Mouse (Mus musculus): ENCODE measurements around the gene Unc93b1. TPM values are rescaled to one million over a fixed set of nuclear protein-coding genes. Genes with fewer than 3 reads are reported as not detected.

Gene Unc93b1
- polyA plus RNA-seq, 1 experiment from 2014 or later = 18.3 TPM

GRCm38 (mm10) chr19:3988750-3989149 is 53.8 kb downstream of the Unc93b1 start:
- H3K27me3 ChIP-seq = 0 out of 2 replicates have a peak, but pooled peaks cover 4% of the 10 kb centered on the region
- 73% methylated on average over 4 of the region's 4 CpGs for WGBS (ENCODE audit: insufficient replicate concordance)
- no peak overlapping the region for H3K27ac ChIP-seq
- peaks cover 36% of the 10 kb centered on the region for H3K4me1 ChIP-seq (replicated peaks)
- peaks cover 4% of the 10 kb centered on the region; the same call in 1 of the 2 replicates for H3K36me3 ChIP-seq
- no peak overlapping the region for H3K4me3 ChIP-seq (replicated peaks)
- no peak overlapping the region for H3K9ac ChIP-seq
- H3K9me3 ChIP-seq (replicated peaks) = no peaks in the 10 kb centered on the region
- DNase-seq (no peak), ATAC-seq (ENCODE audit: low read depth) (no peak)
- no peak overlapping the region for H3K4me2 ChIP-seq

GRCm38 (mm10) chr19:3990804-3991203 is 55.8 kb downstream of the Unc93b1 start:
- H3K4me1 ChIP-seq (replicated peaks) = peaks cover 24% of the 10 kb centered on the region
- no peak for ATAC-seq (ENCODE audit: low read depth)
- no peak overlapping the region for H3K27ac ChIP-seq
- H3K9ac ChIP-seq = no peak overlapping the region
- H3K4me2 ChIP-seq = no peak overlapping the region
- H3K9me3 ChIP-seq (replicated peaks) = no peaks in the 10 kb centered on the region
- DNase-seq = no peak
- 66% methylated on average over 6 of the region's 6 CpGs for WGBS (ENCODE audit: insufficient replicate concordance)
- H3K36me3 ChIP-seq = peaks cover 4% of the 10 kb centered on the region; the same call in 1 of the 2 replicates
- H3K4me3 ChIP-seq (replicated peaks) = no peak overlapping the region
- H3K27me3 ChIP-seq = 0 out of 2 replicates have a peak, but pooled peaks cover 4% of the 10 kb centered on the region

- 0 out of 2 replicates have a peak, but pooled peaks cover 4% of the 10 kb centered on the region for H3K27me3 ChIP-seq
- no peak overlapping the region for H3K9ac ChIP-seq
- no peaks in the 10 kb centered on the region for H3K9me3 ChIP-seq (replicated peaks)
- H3K27ac ChIP-seq = no peak overlapping the region
- WGBS (ENCODE audit: insufficient replicate concordance) = 83% methylated on average over 3 of the region's 3 CpGs
- DNase-seq (no peak), ATAC-seq (ENCODE audit: low read depth) (no peak)
- H3K36me3 ChIP-seq = peaks cover 4% of the 10 kb centered on the region; the same call in 1 of the 2 replicates
- H3K4me2 ChIP-seq = no peak overlapping the region
- no peak overlapping the region for H3K4me3 ChIP-seq (replicated peaks)
- peaks cover 16% of the 10 kb centered on the region for H3K4me1 ChIP-seq (replicated peaks)
Measured at GRCm38 (mm10) chr19:3991562-3991961, 56.6 kb downstream of the Unc93b1 start.

GRCm38 (mm10) chr19:3991966-3992365 is 57.0 kb downstream of the Unc93b1 start:
- no peak overlapping the region for H3K4me3 ChIP-seq (replicated peaks)
- no peaks in the 10 kb centered on the region for H3K9me3 ChIP-seq (replicated peaks)
- H3K27me3 ChIP-seq = 0 out of 2 replicates have a peak, but pooled peaks cover 4% of the 10 kb centered on the region
- peaks cover 4% of the 10 kb centered on the region; the same call in 1 of the 2 replicates for H3K36me3 ChIP-seq
- H3K4me1 ChIP-seq (replicated peaks) = peaks cover 14% of the 10 kb centered on the region
- 67% methylated on average over 3 of the region's 3 CpGs for WGBS (ENCODE audit: insufficient replicate concordance)
- ATAC-seq (ENCODE audit: low read depth) (no peak), DNase-seq (no peak)
- H3K9ac ChIP-seq = no peak overlapping the region
- no peak overlapping the region for H3K4me2 ChIP-seq
- no peak overlapping the region for H3K27ac ChIP-seq

- H3K36me3 ChIP-seq = peaks cover 4% of the 10 kb centered on the region; the same call in 1 of the 2 replicates
- H3K4me3 ChIP-seq (replicated peaks) = no peak within 1 kb of the TSS
- no peak within 1 kb of the TSS for H3K4me2 ChIP-seq
- WGBS (ENCODE audit: insufficient replicate concordance) = 45% methylated on average over 5 of the region's 5 CpGs
- peaks cover 10% of the 10 kb centered on the region; the same call in 1 of the 2 replicates for H3K4me1 ChIP-seq (replicated peaks)
- ATAC-seq (ENCODE audit: low read depth) (no peak), DNase-seq (no peak)
- no peaks in the 10 kb centered on the region for H3K9me3 ChIP-seq (replicated peaks)
- H3K9ac ChIP-seq = no peak within 1 kb of the TSS
- H3K27ac ChIP-seq = no peak within 1 kb of the TSS
- 0 out of 2 replicates have a peak, but pooled peaks cover 4% of the 10 kb centered on the region for H3K27me3 ChIP-seq
Measured at GRCm38 (mm10) chr19:3992416-3992815, 57.4 kb downstream of the Unc93b1 start, which contains the start of gene Tbx10. Gene Tbx10, plus strand, starts transcription at chr19:3992752.

GRCm38 (mm10) chr19:3994932-3995331 is 59.9 kb downstream of the Unc93b1 start:
- Histone ChIP-seq H3K9ac (no peak overlapping the region), H3K9me3 (replicated peaks) (no peaks in the 10 kb centered on the region), H3K4me3 (replicated peaks) (no peak overlapping the region), H3K27me3 (0 out of 2 replicates have a peak, but pooled peaks cover 4% of the 10 kb centered on the region), H3K4me2 (no peak overlapping the region), H3K27ac (no peak overlapping the region), H3K4me1 (replicated peaks) (peaks cover 23% of the 10 kb centered on the region), H3K36me3 (no peaks in the 10 kb centered on the region)
- ATAC-seq (ENCODE audit: low read depth) (no peak), DNase-seq (no peak)
- WGBS (ENCODE audit: insufficient replicate concordance) = 63% methylated on average over 6 of the region's 6 CpGs

GRCm38 (mm10) chr19:3995505-3995904 is 60.5 kb downstream of the Unc93b1 start:
- Histone ChIP-seq H3K4me3 (replicated peaks) (no peak overlapping the region), H3K27ac (no peak overlapping the region), H3K36me3 (no peaks in the 10 kb centered on the region), H3K9me3 (replicated peaks) (no peaks in the 10 kb centered on the region), H3K27me3 (0 out of 2 replicates have a peak, but pooled peaks cover 4% of the 10 kb centered on the region), H3K4me2 (no peak overlapping the region), H3K9ac (no peak overlapping the region), H3K4me1 (replicated peaks) (peaks cover 24% of the 10 kb centered on the region)
- ATAC-seq (ENCODE audit: low read depth) = no peak
- no peak for DNase-seq
- WGBS (ENCODE audit: insufficient replicate concordance) = 79% methylated on average over 3 of the region's 3 CpGs

GRCm38 (mm10) chr19:3996106-3996505 is 61.1 kb downstream of the Unc93b1 start:
- DNase-seq = no peak
- 50% methylated on average over 7 of the region's 7 CpGs for WGBS (ENCODE audit: insufficient replicate concordance)
- no peak overlapping the region for H3K4me2 ChIP-seq
- no peak for ATAC-seq (ENCODE audit: low read depth)
- 0 out of 2 replicates have a peak, but pooled peaks cover 4% of the 10 kb centered on the region for H3K27me3 ChIP-seq
- H3K9me3 ChIP-seq (replicated peaks) = no peaks in the 10 kb centered on the region
- no peak overlapping the region for H3K9ac ChIP-seq
- H3K4me3 ChIP-seq (replicated peaks) = no peak overlapping the region
- H3K4me1 ChIP-seq (replicated peaks) = peaks cover 30% of the 10 kb centered on the region
- no peaks in the 10 kb centered on the region for H3K36me3 ChIP-seq
- H3K27ac ChIP-seq = no peak overlapping the region

GRCm38 (mm10) chr19:3996747-3997146 is 61.8 kb downstream of the Unc93b1 start:
- DNase-seq = no peak
- ATAC-seq (ENCODE audit: low read depth) = no peak
- H3K9ac ChIP-seq = no peak overlapping the region

GRCm38 (mm10) chr19:3997231-3997630 is 62.2 kb downstream of the Unc93b1 start:
- Histone ChIP-seq H3K36me3 (no peaks in the 10 kb centered on the region), H3K4me2 (no peak overlapping the region), H3K27me3 (0 out of 2 replicates have a peak, but pooled peaks cover 3% of the 10 kb centered on the region), H3K4me3 (replicated peaks) (no peak overlapping the region), H3K9me3 (replicated peaks) (no peaks in the 10 kb centered on the region), H3K9ac (no peak overlapping the region), H3K27ac (no peak overlapping the region), H3K4me1 (replicated peaks) (peaks cover 40% of the 10 kb centered on the region)
- DNase-seq (no peak), ATAC-seq (ENCODE audit: low read depth) (no peak)
- WGBS (ENCODE audit: insufficient replicate concordance) = 52% methylated on average over 8 of the region's 8 CpGs

More at GRCm38 (mm10) chr19:3996747-3997146, 61.8 kb downstream of the Unc93b1 start:
- no peaks in the 10 kb centered on the region for H3K36me3 ChIP-seq
- no peaks in the 10 kb centered on the region for H3K9me3 ChIP-seq (replicated peaks)
- no peak overlapping the region for H3K4me3 ChIP-seq (replicated peaks)
- H3K4me2 ChIP-seq = no peak overlapping the region
- H3K4me1 ChIP-seq (replicated peaks) = peaks cover 36% of the 10 kb centered on the region
- 0 out of 2 replicates have a peak, but pooled peaks cover 4% of the 10 kb centered on the region for H3K27me3 ChIP-seq
- no peak overlapping the region for H3K27ac ChIP-seq
- WGBS (ENCODE audit: insufficient replicate concordance) = 67% methylated on average over 8 of the region's 8 CpGs

GRCm38 (mm10) chr19:3998335-3998734 is 63.3 kb downstream of the Unc93b1 start:
- no peaks in the 10 kb centered on the region for H3K9me3 ChIP-seq (replicated peaks)
- DNase-seq = no peak

More at GRCm38 (mm10) chr19:3998335-3998734, 63.3 kb downstream of the Unc93b1 start:
- 65% methylated on average over 8 of the region's 8 CpGs for WGBS (ENCODE audit: insufficient replicate concordance)
- ATAC-seq (ENCODE audit: low read depth) = no peak
- Histone ChIP-seq H3K4me3 (replicated peaks) (no peak overlapping the region), H3K4me2 (no peak overlapping the region), H3K4me1 (replicated peaks) (peaks cover 38% of the 10 kb centered on the region), H3K27ac (no peak overlapping the region), H3K9ac (no peak overlapping the region), H3K27me3 (no peaks in the 10 kb centered on the region), H3K36me3 (no peaks in the 10 kb centered on the region)

Data from liver, embryonic 13.5 days (tissue).